Mouse (Mus musculus) central nervous system, embryonic 11.5 days (tissue): ENCODE data around the gene 6330403K07Rik. TPM values are rescaled to one million over a fixed set of nuclear protein-coding genes. Genes with fewer than 3 reads are reported as not detected.

Experiments used
- polyA plus RNA-seq: library from polyadenylated mRNA; depleted of rRNA; stranded (reverse); fragments of >200 nt; gene quantifications from 2 replicates; pipeline ENCODE4 v1.2.3, GENCODE M21; 2012; rRNA removed

6330403K07Rik gene
- 196 and 211 TPM in 2 replicates for polyA plus RNA-seq

GRCm38 (mm10) chr11:71033163-71033761, at the start of gene 6330403K07Rik:
Gene 6330403K07Rik (minus strand): TSS chr11:71033513.

GRCm38 (mm10) chr11:71019201-71020068, 13.9 kb downstream of the 6330403K07Rik start, which contains the start of the genes Mis12 and Derl2:
Gene Mis12 (plus strand): TSS chr11:71019611.
Gene Derl2 (minus strand): TSS chr11:71019841.

GRCm38 (mm10) chr11:71004316-71004773, 29.0 kb downstream of the 6330403K07Rik start, which contains the start of gene Dhx33:
Gene Dhx33 (minus strand): TSS chr11:71004437.

GRCm38 (mm10) chr11:70982557-70983228, 50.6 kb downstream of the 6330403K07Rik start, which contains the start of gene C1qbp:
Gene C1qbp (minus strand): TSS chr11:70983026.

Other genes with a start within 250 kb of the 6330403K07Rik start
- 0.05 TPM in 1 of 2 replicates, not detected in the other for gene Scimp, start 220.9 kb downstream of the 6330403K07Rik start, polyA plus RNA-seq
- gene Rabep1, start 188.7 kb downstream of the 6330403K07Rik start, polyA plus RNA-seq: 19.7 and 22.9 TPM in 2 replicates
- 136 and 205 TPM in 2 replicates for gene Nup88, start 63.5 kb downstream of the 6330403K07Rik start, polyA plus RNA-seq
- gene Rpain, start 63.3 kb downstream of the 6330403K07Rik start, polyA plus RNA-seq: 65.4 and 101 TPM in 2 replicates
- gene C1qbp, start 50.5 kb downstream of the 6330403K07Rik start, polyA plus RNA-seq: 156 and 169 TPM in 2 replicates
- 19.2 and 29.2 TPM in 2 replicates for gene Dhx33, start 29.1 kb downstream of the 6330403K07Rik start, polyA plus RNA-seq
- 37.1 and 38.8 TPM in 2 replicates for gene Mis12, start 13.9 kb downstream of the 6330403K07Rik start, polyA plus RNA-seq
- 17.4 and 27.6 TPM in 2 replicates for gene Derl2, start 13.7 kb downstream of the 6330403K07Rik start, polyA plus RNA-seq
- 0.04 TPM in 2 replicates for gene Nlrp1a, start 111.2 kb upstream of the 6330403K07Rik start, polyA plus RNA-seq
- gene Nlrp1b, start 197.2 kb upstream of the 6330403K07Rik start, polyA plus RNA-seq: 0.06 TPM in 2 replicates